9 mouse cellular contexts compared by ENCODE assay signal in genomic region chr13:55370234-55370633, GRCm38 (mm10). TPM values are rescaled to one million over a fixed set of nuclear protein-coding genes. Genes with fewer than 3 reads are reported as not detected.
DNase-seq lines count a peak whose midpoint lies in the region; ATAC-seq and TF ChIP-seq lines count a peak whose summit lies in the region.
"Had no signal": no experiment of that assay in that cellular context is flagged by ENCODE, and none has a peak within 500 bp of the region (broad histone marks: within the 10 kb centered on the region; RNA-seq: fewer than 3 reads in every experiment).

No protein-coding gene starts in this region.

- no peak overlapping the region for H3K4me3 ChIP-seq in heart, embryonic 10.5 days
- peak overlapping the region; percentile 55 to 65 (median 62) for H3K4me3 ChIP-seq in CH12.LX (replicated peaks in 1 of 3; ENCODE audit: low read depth in 2 of 3, low read length in 2 of 3, poor library complexity in 1 of 3)
- H3K4me3 ChIP-seq in heart, embryonic 13.5 days: no peak overlapping the region
- H3K4me3 ChIP-seq in liver, embryonic 12.5 days: peak overlapping the region; percentile 44

- H3K36me3 ChIP-seq in heart, embryonic 10.5 days: no peaks in the 10 kb centered on the region
- peaks cover 0 to 3% of the 10 kb centered on the region in 2 experiments for H3K36me3 ChIP-seq in CH12.LX (replicated peaks in 1 of 2; ENCODE audit: control insufficient read depth in 1 of 2, insufficient read depth in 1 of 2, low read length in 1 of 2)
- no peaks in the 10 kb centered on the region for H3K36me3 ChIP-seq in heart, embryonic 13.5 days
- no peaks in the 10 kb centered on the region for H3K36me3 ChIP-seq in liver, embryonic 12.5 days

- no peaks in the 10 kb centered on the region for H3K9me3 ChIP-seq in heart, embryonic 10.5 days
- H3K9me3 ChIP-seq in CH12.LX (replicated peaks; ENCODE audit: low read length): no peaks in the 10 kb centered on the region
- no peaks in the 10 kb centered on the region for H3K9me3 ChIP-seq in heart, embryonic 13.5 days
- H3K9me3 ChIP-seq in liver, embryonic 12.5 days (replicated peaks): no peaks in the 10 kb centered on the region

- no peak for TF ChIP-seq EP300 in CH12.LX (IDR thresholded peaks at IDR 0.05; ENCODE audit: low read length)

- H3K27ac ChIP-seq in heart, embryonic 10.5 days: no peak overlapping the region
- no peak overlapping the region for H3K27ac ChIP-seq in CH12.LX (ENCODE audit: insufficient read depth, low read depth)
- no peak overlapping the region for H3K27ac ChIP-seq in heart, embryonic 13.5 days (replicated peaks)
- H3K27ac ChIP-seq in liver, embryonic 12.5 days: no peak overlapping the region

- in situ Hi-C loops in CH12.LX (cut with MboI; ENCODE audit: low pct_ligation_motif_present, low pct_unique_long_range_greater_than_20kb, low sequenced_read_pairs): no loop called here

- peak overlapping the region; percentile 37 for H3K9ac ChIP-seq in CH12.LX (ENCODE audit: insufficient read depth, low read depth)
- no peak overlapping the region for H3K9ac ChIP-seq in heart, embryonic 13.5 days
- H3K9ac ChIP-seq in liver, embryonic 12.5 days: peak overlapping the region; percentile 47

- H3K4me2 ChIP-seq in CH12.LX (ENCODE audit: insufficient read depth, low read depth, poor library complexity, severe bottlenecking): peak overlapping the region; percentile 48
- peak overlapping the region; percentile 34; the same call in 1 of the 2 replicates for H3K4me2 ChIP-seq in heart, embryonic 13.5 days
- H3K4me2 ChIP-seq in liver, embryonic 12.5 days: peak overlapping the region; percentile 69

- 40% methylated on average over 3 of the region's 3 CpGs for WGBS in heart, embryonic 10.5 days
- 23% methylated on average over 3 of the region's 3 CpGs for WGBS in heart, embryonic 13.5 days
- WGBS in liver, embryonic 12.5 days (ENCODE audit: insufficient replicate concordance): 33% methylated on average over 3 of the region's 3 CpGs

- dilution Hi-C loops in CH12.LX (cut with MboI; ENCODE audit: extremely low pct_ligation_motif_present, extremely low pct_unique_long_range_greater_than_20kb, low sequenced_read_pairs): no loop called here

- ATAC-seq in heart, embryonic 13.5 days (ENCODE audit: extremely low read depth, insufficient number of reproducible peaks, low FRiP score, low TSS enrichment): no peak
- 0 out of 2 replicates have a peak, but pooled peaks have one; percentile 7 for ATAC-seq in liver, embryonic 12.5 days
- no peak for ATAC-seq in frontal cortex, adult (ENCODE audit: low TSS enrichment)

- H3K79me2 ChIP-seq in CH12.LX (replicated peaks; ENCODE audit: control insufficient read depth, extremely low read depth, insufficient read depth, poor library complexity, severe bottlenecking): no peaks in the 10 kb centered on the region

- peak; percentile 36 to 68 for DNase-seq in heart, adult 18-20 months
- no peak for DNase-seq in heart, embryonic 10.5 days (ENCODE audit: low spot score)
- no peak for DNase-seq in CH12.LX (ENCODE audit: extremely low read depth)
- DNase-seq in urinary bladder, postnatal 25 days (ENCODE audit: low spot score): no peak
- no peak for DNase-seq in urinary bladder, adult 18-20 months (ENCODE audit: low spot score in 2 of 2)

- TF ChIP-seq CTCF in CH12.LX (conservative IDR thresholded peaks at IDR 0.05 in 1 of 2, IDR thresholded peaks at IDR 0.05 in 1 of 2; ENCODE audit: low read depth in 2 of 2, low read length in 2 of 2): no peak

- TF ChIP-seq POLR2A in CH12.LX (IDR thresholded peaks at IDR 0.05; ENCODE audit: low read depth, low read length): no peak

- no peak for TF ChIP-seq RAD21 in CH12.LX (IDR thresholded peaks at IDR 0.05; ENCODE audit: low read depth, low read length)

- peaks cover 64% of the 10 kb centered on the region for H3K27me3 ChIP-seq in heart, embryonic 10.5 days (ENCODE audit: insufficient read depth, poor library complexity, severe bottlenecking)
- no peaks in the 10 kb centered on the region for H3K27me3 ChIP-seq in CH12.LX (replicated peaks)
- H3K27me3 ChIP-seq in heart, embryonic 13.5 days (replicated peaks): peaks cover 81% of the 10 kb centered on the region
- peaks cover 25% of the 10 kb centered on the region for H3K27me3 ChIP-seq in liver, embryonic 12.5 days (replicated peaks)

- H3K4me1 ChIP-seq in heart, embryonic 10.5 days: peaks cover 15% of the 10 kb centered on the region; the same call in 1 of the 2 replicates
- peaks cover 22 to 61% of the 10 kb centered on the region in 2 experiments for H3K4me1 ChIP-seq in CH12.LX (ENCODE audit: control insufficient read depth in 1 of 2, insufficient read depth in 2 of 2)
- H3K4me1 ChIP-seq in heart, embryonic 13.5 days: peaks cover 10% of the 10 kb centered on the region; the same call in 1 of the 2 replicates
- peaks cover 38% of the 10 kb centered on the region for H3K4me1 ChIP-seq in liver, embryonic 12.5 days

TF ChIP-seq in CH12.LX, 34 proteins besides CTCF, POLR2A, EP300 and RAD21:
- TF ChIP-seq NELFE (IDR thresholded peaks at IDR 0.05; ENCODE audit: low read depth, low read length): no peak
- no peak for TF ChIP-seq USF2 (conservative IDR thresholded peaks at IDR 0.05; ENCODE audit: low read depth, low read length)
- TF ChIP-seq RCOR1 (conservative IDR thresholded peaks at IDR 0.05; ENCODE audit: low read depth, low read length): no peak
- no peak for TF ChIP-seq SIN3A (IDR thresholded peaks at IDR 0.05; ENCODE audit: low read length)
- TF ChIP-seq CHD1 (IDR thresholded peaks at IDR 0.05; ENCODE audit: low read depth, low read length): no peak
- TF ChIP-seq MAZ (IDR thresholded peaks at IDR 0.05; ENCODE audit: low read depth, low read length): no peak
- TF ChIP-seq SMC3 (IDR thresholded peaks at IDR 0.05; ENCODE audit: low read depth, low read length): no peak
TF ChIP-seq in CH12.LX: peak in this region for 0.

RNA-seq across cellular contexts. Expression of gene Rgs14, which starts 0.7 kb away (rescaled TPM):
- total RNA-seq in heart, adult 18-20 months (2021): 1 to 10 TPM in 1 of 2 experiments, under 1 TPM in 1; 0.57 to 1.5 TPM
- 0.18 and 0.68 TPM in 2 replicates for polyA plus RNA-seq in heart, embryonic 10.5 days (2016; fragmentation: Nextera tagmentation; extraction: Ambion mirVana)
- total RNA-seq in CH12.LX (2012; rRNA removed) (7.4 and 8.0 TPM in 2 replicates), CH12.LX (2014; rRNA removed) (6.3 and 7.4 TPM in 2 replicates)
- 6.5 and 7.6 TPM in 2 replicates for polyA plus RNA-seq in CH12.LX (2012; ENCODE audit: insufficient read length, low read depth)
- polyA plus RNA-seq in heart, embryonic 13.5 days (2015; fragmentation: Nextera tagmentation; extraction: Ambion mirVana): 0.32 TPM in 2 replicates
- polyA plus RNA-seq in liver, embryonic 12.5 days (2016; fragmentation: Nextera tagmentation; extraction: Ambion mirVana): 1.9 and 2.5 TPM in 2 replicates

RNA-seq across cellular contexts. Expression of gene Lman2, which starts 7.7 kb away (rescaled TPM):
- total RNA-seq in heart, adult 18-20 months (2021): 10 to 100 TPM; 46.7 to 51.6 TPM
- polyA plus RNA-seq in heart, embryonic 10.5 days (2016; fragmentation: Nextera tagmentation; extraction: Ambion mirVana): 114 and 117 TPM in 2 replicates
- 126 and 150 TPM in 2 replicates for total RNA-seq in CH12.LX (2012; rRNA removed)
- 87.9 and 94.6 TPM in 2 replicates for total RNA-seq in CH12.LX (2014; rRNA removed)
- 169 and 174 TPM in 2 replicates for polyA plus RNA-seq in CH12.LX (2012; ENCODE audit: insufficient read length, low read depth)
- polyA plus RNA-seq in heart, embryonic 13.5 days (2015; fragmentation: Nextera tagmentation; extraction: Ambion mirVana): 73.5 and 81.7 TPM in 2 replicates
- polyA plus RNA-seq in liver, embryonic 12.5 days (2016; fragmentation: Nextera tagmentation; extraction: Ambion mirVana): 85.4 and 87.9 TPM in 2 replicates

RNA-seq across cellular contexts. Expression of gene Slc34a1, which starts 27.8 kb away (rescaled TPM):
- not detected for total RNA-seq in heart, adult 18-20 months (2021)
- not detected in 2 replicates for polyA plus RNA-seq in heart, embryonic 10.5 days (2016; fragmentation: Nextera tagmentation; extraction: Ambion mirVana)
- not detected in 2 replicates for total RNA-seq in CH12.LX (2012; rRNA removed)
- not detected in 2 replicates for total RNA-seq in CH12.LX (2014; rRNA removed)
- polyA plus RNA-seq in CH12.LX (2012; ENCODE audit: insufficient read length, low read depth): not detected in 2 replicates
- not detected in 2 replicates for polyA plus RNA-seq in heart, embryonic 13.5 days (2015; fragmentation: Nextera tagmentation; extraction: Ambion mirVana)
- polyA plus RNA-seq in liver, embryonic 12.5 days (2016; fragmentation: Nextera tagmentation; extraction: Ambion mirVana): not detected in 2 replicates
- total RNA-seq: gastrocnemius, postnatal 25 days had no signal

RNA-seq across cellular contexts. Expression of gene Mxd3, which starts 40.6 kb away (rescaled TPM):
- under 1 TPM; 0.21 to 0.37 TPM for total RNA-seq in heart, adult 18-20 months (2021)
- 14.3 and 15.0 TPM in 2 replicates for polyA plus RNA-seq in heart, embryonic 10.5 days (2016; fragmentation: Nextera tagmentation; extraction: Ambion mirVana)
- total RNA-seq in CH12.LX (2012; rRNA removed) (7.3 and 10.0 TPM in 2 replicates), CH12.LX (2014; rRNA removed) (4.1 and 7.0 TPM in 2 replicates)
- polyA plus RNA-seq in CH12.LX (2012; ENCODE audit: insufficient read length, low read depth): 6.9 and 13.5 TPM in 2 replicates
- 21.1 and 22.1 TPM in 2 replicates for polyA plus RNA-seq in heart, embryonic 13.5 days (2015; fragmentation: Nextera tagmentation; extraction: Ambion mirVana)
- polyA plus RNA-seq in liver, embryonic 12.5 days (2016; fragmentation: Nextera tagmentation; extraction: Ambion mirVana): 18.5 and 19.7 TPM in 2 replicates

RNA-seq across cellular contexts. Expression of gene Pfn3, which starts 44.8 kb away (rescaled TPM):
- not detected for total RNA-seq in heart, adult 18-20 months (2021)
- not detected in 2 replicates for polyA plus RNA-seq in heart, embryonic 10.5 days (2016; fragmentation: Nextera tagmentation; extraction: Ambion mirVana)
- total RNA-seq in CH12.LX (2012; rRNA removed): not detected in 2 replicates
- not detected in 2 replicates for total RNA-seq in CH12.LX (2014; rRNA removed)
- not detected in 2 replicates for polyA plus RNA-seq in CH12.LX (2012; ENCODE audit: insufficient read length, low read depth)
- not detected in 2 replicates for polyA plus RNA-seq in heart, embryonic 13.5 days (2015; fragmentation: Nextera tagmentation; extraction: Ambion mirVana)
- polyA plus RNA-seq in liver, embryonic 12.5 days (2016; fragmentation: Nextera tagmentation; extraction: Ambion mirVana): not detected in 2 replicates
- total RNA-seq: gastrocnemius, postnatal 25 days had no signal

Comparison
In these comparisons a context has a peak if more than half of its experiments do, and no peak if none do; other contexts are left out.
1. DNase-seq: peak in heart, adult 18-20 months (2 of 2); none in heart, embryonic 10.5 days (single experiment), CH12.LX (single experiment), urinary bladder, postnatal 25 days (single experiment) and urinary bladder, adult 18-20 months (0 of 2).
2. H3K4me3 ChIP-seq: peak in CH12.LX (3 of 3) and liver, embryonic 12.5 days (single experiment); none in heart, embryonic 10.5 days (single experiment) and heart, embryonic 13.5 days (single experiment).
3. Peak in every context shown above with its lines, with median percentiles within 50 percentile points of each other: H3K4me2 ChIP-seq.